Mouse (Mus musculus) cerebellum, adult 11 months (tissue): Measurements from ENCODE around the gene Gm21981.

Experiments
- DNase-seq: peaks from one replicate; pipeline ENCODE4 v3.0.0; 2022

Gene Gm21981

DNA sequence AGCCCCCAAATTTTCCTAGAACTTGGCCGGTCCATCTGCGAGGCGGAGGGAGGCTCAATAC is at the start of gene Gm21981:
Gene Gm21981 (minus strand): TSS at position 14 of the 61 bp plus-strand sequence.
- no peak for DNase-seq

DNA sequence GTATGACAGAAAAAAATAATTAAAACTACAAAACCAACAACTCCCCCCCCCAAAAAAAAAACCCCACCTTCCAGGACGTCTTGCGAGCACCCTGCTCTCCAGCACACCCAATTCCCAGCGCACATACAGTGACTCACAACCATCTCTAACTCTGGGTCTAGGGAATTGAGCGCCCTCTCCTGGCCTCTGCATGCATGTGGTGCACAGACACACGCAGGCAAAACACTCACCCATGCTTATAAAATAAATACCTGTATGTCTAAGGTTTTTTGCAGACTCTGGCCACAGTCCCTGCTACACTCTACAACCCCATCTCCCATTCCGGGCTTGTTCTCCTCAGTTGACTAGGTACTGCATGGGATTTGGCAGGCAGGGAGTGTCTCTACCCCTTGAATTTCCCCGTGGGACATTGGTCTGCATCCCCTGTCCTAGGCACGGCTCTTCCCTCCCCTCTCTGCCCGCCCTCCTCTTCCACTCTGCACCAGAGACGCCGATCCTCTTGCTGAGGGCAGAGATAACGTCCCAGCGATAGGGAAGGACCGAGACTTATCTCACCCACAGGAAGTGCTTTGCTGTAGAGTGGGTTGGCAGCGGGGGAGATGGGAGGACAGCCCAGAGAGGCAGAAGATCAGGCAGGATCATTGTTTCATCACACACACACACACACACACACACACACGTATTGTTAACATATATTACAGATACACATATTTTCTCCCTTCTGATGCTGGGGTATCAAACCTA is 48.9 kb upstream of the Gm21981 start:
- no peak for DNase-seq

DNA sequence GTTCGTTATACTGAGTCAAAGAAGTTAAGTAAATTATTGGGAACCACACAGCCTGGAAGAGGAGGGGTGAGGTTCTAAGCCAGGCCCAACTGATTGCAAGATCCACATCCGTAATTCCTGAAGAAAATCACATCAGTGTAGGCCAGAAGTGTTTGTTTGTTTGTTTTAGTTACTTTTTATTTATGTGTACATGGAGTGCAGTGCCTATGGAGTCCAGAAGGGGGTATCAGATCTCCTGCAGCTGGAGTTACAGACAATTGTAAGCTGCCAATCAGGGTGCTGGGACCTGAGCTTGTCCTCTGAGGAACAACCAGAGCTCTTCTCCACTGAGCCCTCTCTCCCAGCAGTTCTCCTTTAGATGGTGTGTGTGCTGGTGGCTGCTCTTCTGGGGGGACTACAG is 45.9 kb upstream of the Gm21981 start:
- no peak for DNase-seq

DNA sequence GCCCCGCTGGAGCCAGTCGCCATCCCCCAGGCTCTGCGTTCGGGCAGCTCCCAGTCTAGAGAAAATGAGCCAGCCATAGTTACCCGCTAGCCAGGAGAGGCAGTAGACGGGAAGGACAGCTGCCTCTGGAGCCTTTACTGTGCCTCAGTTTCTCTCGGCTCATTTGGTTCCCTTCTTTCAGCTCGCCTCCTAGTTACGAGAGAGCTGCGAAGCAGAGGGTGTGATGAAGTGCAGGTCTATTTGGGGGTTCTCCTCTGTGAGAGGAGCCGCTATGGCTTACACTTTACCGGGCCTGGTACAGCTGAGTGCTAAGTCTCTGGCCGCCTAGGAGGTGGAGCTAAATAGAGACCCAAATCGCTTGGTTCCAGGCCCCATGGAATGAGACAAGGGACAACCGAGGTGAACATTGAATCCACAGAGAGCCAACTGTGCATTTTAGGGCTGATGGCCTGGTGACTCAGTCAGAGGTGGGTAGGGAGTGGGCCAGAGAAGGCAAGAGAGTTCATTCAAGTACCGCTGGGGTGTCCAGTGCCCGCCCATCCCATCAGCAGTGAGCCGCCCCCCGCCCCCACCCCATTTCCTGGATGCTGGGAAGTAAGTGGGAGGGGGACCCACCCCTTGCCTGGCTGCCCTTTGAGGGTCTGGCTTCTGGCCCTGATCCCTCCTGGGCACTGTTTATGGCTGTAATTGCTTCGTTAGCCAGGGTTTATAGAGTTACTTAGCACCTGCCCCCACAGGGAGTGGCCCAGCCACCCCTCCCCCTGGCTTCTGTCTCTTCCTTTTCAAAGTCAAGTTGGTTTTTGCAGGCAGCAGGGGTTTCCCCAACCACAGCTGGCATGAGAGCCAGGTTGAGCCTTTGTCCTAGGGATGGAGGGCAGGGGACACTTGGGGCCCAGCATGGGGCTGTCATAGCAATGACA is 44.9 kb upstream of the Gm21981 start:
- DNase-seq = no peak

DNA sequence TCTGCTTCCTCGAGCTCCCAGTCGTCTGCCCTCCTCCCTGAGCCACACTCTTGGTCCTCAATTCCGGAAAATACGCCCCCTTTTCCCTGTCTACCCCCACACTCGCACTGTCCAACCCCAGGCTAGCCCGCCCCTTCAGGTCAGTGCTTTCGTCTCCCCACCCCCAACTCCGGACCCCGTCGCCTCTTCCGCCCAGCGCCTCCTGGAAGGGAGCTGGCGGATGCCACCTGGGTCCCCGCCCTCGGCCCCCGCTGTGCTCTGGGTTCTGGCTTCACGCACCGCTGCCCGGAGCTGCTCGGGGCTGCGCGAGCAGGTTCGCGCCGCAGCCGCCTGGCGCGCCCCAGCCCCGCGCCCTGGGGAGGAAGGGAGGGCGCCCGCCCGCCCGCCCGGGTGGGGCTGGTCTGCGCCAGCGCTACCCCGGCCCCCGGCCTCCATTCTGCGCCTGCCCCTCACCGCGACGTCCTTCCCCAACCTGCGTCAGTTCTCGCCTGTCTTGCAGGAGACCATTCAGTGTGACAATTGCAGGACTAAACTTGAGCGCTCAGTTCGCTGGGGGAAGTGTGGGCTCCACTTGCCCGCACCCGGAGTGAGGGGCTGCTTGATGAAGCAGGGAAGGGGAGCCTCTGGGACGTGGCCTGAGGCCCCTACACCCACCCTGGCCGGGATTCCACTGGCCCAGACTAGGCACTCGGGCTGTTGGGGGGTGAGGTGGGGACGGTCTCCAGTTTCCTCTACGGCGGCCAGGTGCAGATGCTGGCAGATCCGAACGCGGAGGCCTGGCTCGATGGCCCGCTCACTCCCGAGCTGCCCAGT is 44.0 kb upstream of the Gm21981 start:
- DNase-seq = peak; percentile 61

GRCm38 (mm10) chr17:47737271-47738065 is 43.2 kb upstream of the Gm21981 start:
- peak; percentile 84 for DNase-seq

GRCm38 (mm10) chr17:47736856-47737255 is 42.6 kb upstream of the Gm21981 start, which contains the start of gene Tfeb:
Gene Tfeb, plus strand, starts transcription at chr17:47737030.
- DNase-seq = peak; percentile 97

DNA sequence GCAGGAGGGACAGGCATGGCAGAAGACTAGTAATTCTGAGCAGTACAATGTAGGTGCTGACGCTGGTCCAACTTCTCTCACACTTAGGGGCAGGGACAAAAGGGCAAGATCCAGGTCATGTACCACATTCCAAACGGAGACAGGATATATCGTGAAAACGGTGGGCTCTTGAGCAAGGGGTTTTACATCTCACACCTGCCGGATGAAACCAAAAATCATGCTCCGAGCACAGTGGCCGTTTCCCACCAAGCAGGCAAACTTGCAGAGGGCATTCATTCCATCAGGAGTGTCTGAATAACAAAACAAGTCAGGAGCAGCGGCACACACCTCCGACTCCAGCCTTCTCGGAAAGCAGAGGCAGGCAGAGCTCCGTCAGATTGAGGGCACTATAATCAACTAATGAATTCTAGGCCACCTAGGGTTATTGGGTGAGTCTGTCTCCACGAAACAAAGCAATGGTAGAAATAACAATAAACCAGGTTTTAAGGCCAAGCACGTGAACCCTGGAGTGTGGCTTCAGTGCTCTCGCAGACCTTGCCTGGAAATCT is 41.4 kb upstream of the Gm21981 start:
- no peak for DNase-seq

GRCm38 (mm10) chr17:47730633-47731575 is 36.6 kb upstream of the Gm21981 start:
- no peak for DNase-seq

DNA sequence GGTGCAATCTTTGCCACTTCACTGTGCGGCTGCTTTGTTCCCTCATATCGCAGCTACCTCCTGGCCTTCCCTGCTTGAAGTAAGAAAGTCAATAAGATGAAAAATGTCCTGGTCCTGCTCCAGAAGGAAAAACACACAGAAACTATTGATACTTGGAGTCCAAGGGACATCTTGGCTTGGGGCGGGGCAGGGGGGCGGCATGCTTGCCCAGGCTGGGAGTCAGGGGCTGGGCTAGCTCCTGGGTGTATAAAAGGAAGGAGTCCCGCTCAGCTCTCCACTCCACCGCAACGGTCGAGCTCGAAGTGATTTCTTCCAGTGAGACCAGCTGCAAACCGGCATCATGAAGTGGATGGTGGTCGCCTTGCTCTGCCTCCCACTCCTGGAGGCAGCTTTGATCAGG is 32.3 kb upstream of the Gm21981 start, which contains the start of gene Pgc:
Gene Pgc (plus strand): TSS at position 277 of the 400 bp plus-strand sequence.
- no peak for DNase-seq

DNA sequence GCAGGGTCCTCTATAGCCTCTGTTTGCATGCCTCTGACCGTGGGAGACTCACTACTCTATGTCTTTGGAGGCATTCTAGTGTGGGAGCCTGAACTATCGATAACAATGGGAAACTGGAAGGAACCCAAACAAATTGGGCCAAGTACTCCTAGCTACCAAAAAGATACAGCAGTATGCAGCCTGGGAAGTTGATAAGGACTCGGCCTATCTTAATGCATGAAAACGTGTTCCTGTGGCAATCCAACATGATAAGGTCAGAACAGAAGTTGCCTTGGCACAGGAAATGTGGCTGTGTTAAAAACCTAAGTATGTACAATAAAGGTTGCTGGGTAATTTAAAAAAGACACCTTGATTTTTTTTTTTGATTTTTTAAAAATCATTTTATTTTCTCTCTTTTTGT is 26.9 kb upstream of the Gm21981 start:
- DNase-seq = no peak

DNA sequence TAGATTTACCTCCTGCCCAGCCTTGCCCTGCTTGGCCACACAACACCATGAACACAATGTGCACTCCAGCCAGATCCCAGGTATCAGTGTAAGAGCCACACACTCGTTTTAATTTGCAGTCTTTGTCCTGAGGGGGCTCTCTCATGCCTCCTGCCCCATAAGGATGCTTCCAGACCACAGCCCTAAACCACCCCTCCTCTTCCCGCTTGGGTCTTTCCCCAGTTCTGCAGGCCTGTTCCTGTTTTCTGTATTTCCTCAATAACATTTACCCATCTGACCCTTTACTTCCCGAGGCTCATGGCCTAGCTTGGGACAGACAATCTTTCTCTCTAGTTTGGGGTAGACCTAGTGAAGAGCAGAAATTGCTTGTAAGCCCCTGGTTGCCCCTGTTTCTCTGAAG is 20.8 kb upstream of the Gm21981 start:
- no peak for DNase-seq

DNA sequence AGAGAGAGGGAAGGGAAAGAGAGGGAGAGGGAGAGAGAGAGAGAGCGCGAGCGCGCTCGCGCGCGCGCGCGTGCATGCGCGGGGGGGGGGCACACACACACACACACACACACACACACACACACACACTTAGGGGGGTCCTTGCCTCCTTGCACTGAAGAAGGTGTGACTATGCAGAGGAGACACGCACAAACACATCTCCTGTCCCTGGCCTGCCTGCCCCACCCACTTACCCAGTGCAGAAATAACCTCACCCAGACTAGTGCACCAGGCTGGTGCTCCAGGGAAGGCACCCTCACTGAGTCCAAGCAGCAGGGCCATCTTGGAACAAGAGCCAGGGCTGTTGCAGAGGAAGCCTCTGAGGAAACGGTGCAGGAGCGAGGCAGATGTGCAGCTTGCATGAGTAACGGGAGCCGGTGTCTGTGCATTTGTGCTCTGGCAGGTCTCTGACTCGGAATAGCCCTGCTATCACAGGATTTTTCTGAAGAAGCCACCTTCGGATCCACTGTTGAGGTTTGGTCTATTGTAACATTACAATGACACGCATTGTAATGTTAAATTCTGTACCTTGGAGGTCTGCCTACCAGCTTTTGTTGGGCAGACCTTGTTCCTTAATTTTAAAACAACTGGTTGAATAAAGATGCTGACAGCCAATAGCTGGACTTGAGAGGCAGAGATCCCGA is 18.8 kb upstream of the Gm21981 start:
- DNase-seq = no peak

DNA sequence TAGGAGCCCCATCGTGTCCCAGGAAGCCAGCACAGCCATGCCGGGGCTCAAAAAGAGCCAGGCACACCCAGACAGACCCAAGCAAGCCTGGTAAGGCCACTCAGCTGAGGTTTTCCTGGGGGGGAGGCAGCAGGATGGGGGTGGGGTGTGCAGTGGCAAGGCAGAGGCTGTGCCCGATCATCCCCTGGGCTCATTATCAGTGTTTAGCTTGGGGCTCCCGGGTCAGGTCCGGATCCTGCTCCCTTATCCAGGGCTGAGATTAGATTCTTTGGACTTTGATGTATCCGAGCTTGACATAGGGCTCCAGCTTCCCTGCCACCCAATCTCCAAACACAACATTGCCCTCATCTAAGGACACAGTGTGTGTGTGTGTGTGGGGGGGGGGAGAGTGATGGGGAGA is 17.6 kb upstream of the Gm21981 start:
- DNase-seq = no peak

DNA sequence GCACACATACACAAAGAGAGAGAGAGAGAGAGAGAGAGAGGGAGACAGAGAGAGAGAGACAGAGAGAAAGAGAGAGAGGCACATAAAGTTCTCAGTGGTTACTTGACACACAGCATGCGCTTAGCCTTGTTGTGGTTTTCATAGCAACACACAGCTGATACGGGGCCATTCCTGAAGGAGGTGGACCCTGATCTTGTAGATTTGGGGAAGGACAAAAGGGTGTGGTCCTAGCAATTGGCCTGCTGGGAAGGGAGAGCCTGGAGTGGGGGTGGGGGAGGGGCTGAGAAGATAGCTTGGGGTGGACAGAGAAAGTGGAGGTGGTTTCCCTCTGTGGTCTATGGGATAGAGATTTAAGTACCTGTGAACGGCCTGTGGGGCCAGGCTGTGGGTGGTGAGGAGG is 15.8 kb upstream of the Gm21981 start:
- no peak for DNase-seq

DNA sequence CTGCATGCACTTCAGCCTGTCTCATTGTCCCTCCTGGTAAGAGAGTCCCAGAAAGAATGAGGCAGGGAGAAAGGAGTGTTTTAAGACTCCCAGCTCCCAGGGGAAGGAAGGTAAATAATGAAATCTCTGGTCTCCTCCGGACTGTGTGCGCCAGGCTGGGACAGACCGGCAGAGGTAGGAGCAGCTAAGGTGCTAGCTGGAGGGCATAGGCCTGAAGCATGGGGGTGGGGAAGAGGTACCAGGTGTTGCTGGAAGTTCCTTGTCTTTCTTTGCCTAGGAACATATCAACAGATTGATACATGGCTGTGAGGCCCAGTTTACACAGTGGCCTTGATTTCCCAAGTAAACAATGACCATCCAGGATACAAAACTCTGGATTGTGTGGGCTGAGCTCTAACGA is 14.7 kb upstream of the Gm21981 start:
- DNase-seq = no peak

DNA sequence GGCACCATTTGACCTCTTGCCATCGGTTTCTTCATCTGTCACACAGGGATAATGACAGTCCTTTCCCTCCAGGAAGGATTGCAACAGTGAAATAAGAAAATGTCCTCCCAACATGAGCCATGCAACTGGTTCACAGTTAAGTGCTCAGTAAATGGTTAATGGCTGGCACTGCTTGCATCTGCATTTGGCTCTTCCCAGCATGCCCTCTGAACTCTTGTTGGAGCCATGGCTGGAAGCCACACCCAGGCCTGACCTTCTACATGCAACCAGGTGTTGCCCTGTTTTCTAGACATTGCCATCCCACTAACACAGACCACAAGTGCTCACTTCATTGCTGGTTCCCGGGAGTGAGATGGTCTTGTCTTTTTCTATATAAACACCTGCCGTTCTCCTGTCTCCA is 13.7 kb upstream of the Gm21981 start:
- DNase-seq = no peak

- no peak for DNase-seq
Measured at GRCm38 (mm10) chr17:47706196-47706595, 11.9 kb upstream of the Gm21981 start.

DNA sequence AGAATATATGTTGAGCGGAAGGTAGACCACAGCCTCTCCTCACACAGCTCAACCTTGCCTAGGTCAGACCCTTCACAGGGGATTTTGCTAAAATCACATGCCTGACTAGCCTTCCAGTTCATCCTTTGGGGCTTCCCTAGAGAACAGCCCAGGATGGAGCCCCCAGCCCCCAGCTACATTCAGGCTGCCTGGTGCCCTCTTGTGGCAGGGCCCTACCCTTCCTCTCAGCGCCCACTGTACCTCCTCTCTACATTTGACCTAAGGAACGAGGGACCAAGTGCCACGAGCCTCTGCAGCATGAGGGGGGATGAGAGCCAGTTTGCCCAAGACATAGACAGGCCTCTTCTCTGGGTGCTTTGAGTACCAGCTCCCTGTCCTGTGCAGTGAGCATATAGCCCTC is 10.4 kb upstream of the Gm21981 start:
- no peak for DNase-seq

- no peak for DNase-seq
Measured at GRCm38 (mm10) chr17:47703556-47703955, 9.3 kb upstream of the Gm21981 start.
